Mouse (Mus musculus): Measurements from ENCODE around the gene Notch3.
"Not testable (repeated sequence)": the region's sequence is repeated elsewhere in the genome, so short reads cannot be mapped to it uniquely, and the experiment has no call there.

Notch3 gene

GRCm38 (mm10) chr17:32117287-32117871 is 49.3 kb downstream of the Notch3 start:
- DNase-seq, result no peak

- no peak for DNase-seq
These were observed 49.9 kb downstream of the Notch3 start for GRCm38 (mm10) chr17:32116586-32117286.

GRCm38 (mm10) chr17:32114486-32114885 is 52.2 kb downstream of the Notch3 start:
- not testable (repeated sequence) for DNase-seq

- DNase-seq, result peak; percentile 60
These were observed 52.9 kb downstream of the Notch3 start for GRCm38 (mm10) chr17:32113523-32114421.

GRCm38 (mm10) chr17:32113255-32113522 is 53.5 kb downstream of the Notch3 start:
- DNase-seq, result no peak

- no peak for DNase-seq
These were observed 54.0 kb downstream of the Notch3 start for GRCm38 (mm10) chr17:32112434-32113254.

- DNase-seq, result no peak
These were observed 55.5 kb downstream of the Notch3 start for GRCm38 (mm10) chr17:32110980-32111780.

GRCm38 (mm10) chr17:32110424-32110823 is 56.2 kb downstream of the Notch3 start:
- DNase-seq, result no peak

GRCm38 (mm10) chr17:32109201-32109940 is 57.3 kb downstream of the Notch3 start:
- no peak for DNase-seq

- not testable (repeated sequence) for DNase-seq
These were observed 58.2 kb downstream of the Notch3 start for GRCm38 (mm10) chr17:32108320-32109011.

- no peak for DNase-seq
These were observed 58.8 kb downstream of the Notch3 start for GRCm38 (mm10) chr17:32107877-32108276.

- DNase-seq, result no peak
These were observed 60.3 kb downstream of the Notch3 start for GRCm38 (mm10) chr17:32106358-32106757.

GRCm38 (mm10) chr17:32103054-32103453 is 63.6 kb downstream of the Notch3 start:
- no peak for DNase-seq

- DNase-seq, result peak; percentile 37
These were observed 66.6 kb downstream of the Notch3 start for GRCm38 (mm10) chr17:32099943-32100586.

GRCm38 (mm10) chr17:32099574-32099942 is 67.1 kb downstream of the Notch3 start:
- DNase-seq, result no peak

- DNase-seq, result not testable (repeated sequence)
These were observed 67.7 kb downstream of the Notch3 start for GRCm38 (mm10) chr17:32098905-32099304.

GRCm38 (mm10) chr17:32097676-32098075 is 69.0 kb downstream of the Notch3 start:
- no peak for DNase-seq

- DNase-seq, result no peak
These were observed 73.8 kb downstream of the Notch3 start for GRCm38 (mm10) chr17:32092895-32093294.

GRCm38 (mm10) chr17:32092241-32092619 is 74.4 kb downstream of the Notch3 start:
- DNase-seq, result no peak

Data from cerebellum, adult 11 months (tissue).